Mouse (Mus musculus): ENCODE data around the gene Nfkb1. TPM values are rescaled to one million over a fixed set of nuclear protein-coding genes. Genes with fewer than 3 reads are reported as not detected.
A peak's percentile ranks its signal among the peaks of the same experiment; 100 is the strongest.

Nfkb1 gene
- polyA plus RNA-seq, 1 experiment from 2014 or later, result 16.0 TPM

GRCm38 (mm10) chr3:135556851-135557662 lies 134.3 kb downstream of the Nfkb1 start:
- Histone ChIP-seq H3K4me3 (no peak overlapping the region), H3K9me3 (no peaks in the 10 kb centered on the region), H3K4me1 (no peaks in the 10 kb centered on the region), H3K27me3 (ENCODE audit: insufficient read depth, poor library complexity, severe bottlenecking) (no peaks in the 10 kb centered on the region), H3K27ac (no peak overlapping the region), H3K36me3 (peaks cover 35% of the 10 kb centered on the region)
- 81% methylated on average over 12 of the region's 12 CpGs for WGBS
- DNase-seq (ENCODE audit: low spot score), result no peak

DNA sequence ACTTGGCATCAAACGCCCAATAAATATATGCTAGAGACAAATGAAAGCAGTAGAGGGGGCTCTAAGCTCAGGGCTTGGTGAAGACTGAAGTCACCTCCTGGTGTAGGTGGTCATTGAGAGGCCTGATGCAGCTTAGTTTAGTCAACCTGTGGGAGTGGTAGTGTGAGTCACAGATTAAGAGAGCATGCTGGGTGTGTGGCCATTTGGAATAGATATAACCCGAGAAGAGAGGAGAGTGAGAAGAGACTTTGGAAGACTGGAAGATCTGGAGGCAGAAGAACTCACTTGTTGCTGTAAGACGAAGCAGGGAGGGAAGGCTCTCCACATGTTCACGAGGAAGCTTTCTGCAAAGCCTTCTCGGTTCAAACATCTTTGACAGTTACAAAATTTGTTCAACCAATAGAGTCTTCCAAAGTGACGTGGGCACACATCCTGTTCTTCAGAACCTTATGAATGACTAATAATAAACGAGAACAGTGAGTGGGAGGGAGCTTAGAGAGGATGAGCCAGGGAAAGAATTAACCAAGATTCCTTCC lies 135.2 kb downstream of the Nfkb1 start:
- no peaks in the 10 kb centered on the region for H3K27me3 ChIP-seq (ENCODE audit: insufficient read depth, poor library complexity, severe bottlenecking)
- no peak overlapping the region for H3K4me3 ChIP-seq
- peaks cover 42% of the 10 kb centered on the region for H3K36me3 ChIP-seq
- H3K9me3 ChIP-seq, result no peaks in the 10 kb centered on the region
- DNase-seq (ENCODE audit: low spot score), result no peak
- WGBS, result 67% methylated on average over 7 of the region's 7 CpGs
- no peak overlapping the region for H3K27ac ChIP-seq
- no peaks in the 10 kb centered on the region for H3K4me1 ChIP-seq

- H3K4me3 ChIP-seq, result no peak overlapping the region
- no peaks in the 10 kb centered on the region for H3K9me3 ChIP-seq
- H3K4me1 ChIP-seq, result no peaks in the 10 kb centered on the region
- H3K27me3 ChIP-seq (ENCODE audit: insufficient read depth, poor library complexity, severe bottlenecking), result no peaks in the 10 kb centered on the region
- peaks cover 48% of the 10 kb centered on the region for H3K36me3 ChIP-seq
- no peak for DNase-seq (ENCODE audit: low spot score)
- WGBS, result 78% methylated on average over 6 of the region's 6 CpGs
- H3K27ac ChIP-seq, result no peak overlapping the region
Measured at GRCm38 (mm10) chr3:135555192-135555591, 136.2 kb downstream of the Nfkb1 start.

GRCm38 (mm10) chr3:135552874-135553273 lies 138.5 kb downstream of the Nfkb1 start:
- no peak for DNase-seq (ENCODE audit: low spot score)
- WGBS, result 72% methylated on average over 5 of the region's 5 CpGs
- Histone ChIP-seq H3K27ac (no peak overlapping the region), H3K36me3 (peaks cover 50% of the 10 kb centered on the region), H3K4me3 (no peak overlapping the region), H3K9me3 (no peaks in the 10 kb centered on the region), H3K27me3 (ENCODE audit: insufficient read depth, poor library complexity, severe bottlenecking) (no peaks in the 10 kb centered on the region), H3K4me1 (no peaks in the 10 kb centered on the region)

- no peaks in the 10 kb centered on the region for H3K27me3 ChIP-seq (ENCODE audit: insufficient read depth, poor library complexity, severe bottlenecking)
- H3K27ac ChIP-seq, result no peak overlapping the region
- no peaks in the 10 kb centered on the region for H3K9me3 ChIP-seq
- H3K36me3 ChIP-seq, result peaks cover 32% of the 10 kb centered on the region
- no peak overlapping the region for H3K4me3 ChIP-seq
- no peak for DNase-seq (ENCODE audit: low spot score)
- peaks cover 10% of the 10 kb centered on the region for H3K4me1 ChIP-seq
- 87% methylated on average over 8 of the region's 8 CpGs for WGBS
Measured at GRCm38 (mm10) chr3:135547298-135547697, 144.0 kb downstream of the Nfkb1 start.

DNA sequence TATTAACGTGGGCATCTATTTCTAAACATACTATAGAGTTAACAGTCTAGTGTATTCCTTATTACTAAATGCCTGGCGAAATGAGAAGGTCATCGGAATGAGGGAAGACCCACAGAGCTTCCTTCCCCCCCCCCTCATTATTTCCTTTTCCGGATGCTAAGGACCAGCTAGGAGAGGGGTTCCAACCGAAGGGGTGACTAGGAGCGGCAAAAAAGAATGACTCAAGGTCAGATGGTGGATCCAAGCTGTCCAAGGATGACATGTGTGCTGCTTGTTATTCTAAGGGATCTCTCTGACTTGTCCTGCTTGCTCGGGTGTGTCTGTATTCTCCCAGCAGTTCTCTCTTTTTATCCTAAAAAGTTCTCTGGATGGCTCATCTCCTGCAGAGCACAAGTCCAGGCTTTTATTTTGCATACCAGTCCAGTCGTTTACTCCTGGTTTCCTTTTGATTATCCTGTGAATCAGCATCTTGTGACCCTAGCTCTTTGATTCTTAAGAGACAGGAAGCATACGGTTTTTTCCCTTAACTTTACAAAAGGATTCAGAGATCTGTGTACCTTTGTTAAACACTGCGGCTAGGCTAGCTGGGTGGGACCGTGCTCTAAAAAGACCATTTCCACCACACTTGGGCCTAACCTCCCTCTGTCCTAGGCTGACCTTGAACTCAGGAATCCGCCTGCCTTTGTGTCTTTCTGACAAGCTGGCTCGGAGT lies 145.0 kb downstream of the Nfkb1 start:
- WGBS, result 64% methylated on average over 13 of the region's 13 CpGs
- Histone ChIP-seq H3K36me3 (peaks cover 24% of the 10 kb centered on the region; the same call in 1 of the 2 replicates), H3K4me3 (no peak overlapping the region), H3K4me1 (peaks cover 10% of the 10 kb centered on the region), H3K27me3 (ENCODE audit: insufficient read depth, poor library complexity, severe bottlenecking) (no peaks in the 10 kb centered on the region), H3K27ac (0 out of 2 replicates have a peak overlapping the region, but pooled peaks have one; percentile 16), H3K9me3 (no peaks in the 10 kb centered on the region)
- DNase-seq (ENCODE audit: low spot score), result no peak

Other genes starting within 250 kb of the Nfkb1 start
- gene Manba, start 205.9 kb downstream of the Nfkb1 start, polyA plus RNA-seq (2016; fragmentation: Nextera tagmentation; extraction: Ambion mirVana), result 17.3 and 31.0 TPM in 2 replicates
- gene Slc39a8, start 133.7 kb upstream of the Nfkb1 start, polyA plus RNA-seq (2016; fragmentation: Nextera tagmentation; extraction: Ambion mirVana), result 47.7 and 49.2 TPM in 2 replicates